Mouse (Mus musculus) liver, embryonic 12.5 days (tissue): Measurements from ENCODE around the gene Notum. TPM values are rescaled to one million over a fixed set of nuclear protein-coding genes. Genes with fewer than 3 reads are reported as not detected.
A peak's percentile ranks its signal among the peaks of the same experiment; 100 is the strongest.

ENCODE experiments used
- ATAC-seq: fragments of 200-750 bp; cut with Nextera tagmentation; 2 replicates; pipeline ENCODE4 v1.8.0; 2017; ENCODE audit warnings: moderate number of reproducible peaks, mild to moderate bottlenecking, moderate library complexity
- H3K27ac ChIP-seq: fragments of 300-500 bp; sonication (generic); 2 replicates; pipeline ENCODE4 v1.5.1; 2016; ENCODE audit warnings: mild to moderate bottlenecking
- H3K27me3 ChIP-seq: fragments of 300-500 bp; sonication (generic); replicated peaks from 2 replicates; pipeline ENCODE4 v1.6.1; 2016; ENCODE audit warnings: mild to moderate bottlenecking, moderate library complexity
- H3K36me3 ChIP-seq: fragments of 300-500 bp; sonication (generic); 2 replicates; pipeline ENCODE4 v1.6.1; 2016; ENCODE audit warnings: mild to moderate bottlenecking, moderate library complexity
- H3K4me1 ChIP-seq: fragments of 300-500 bp; sonication (generic); 2 replicates; pipeline ENCODE4 v1.6.1; 2016
- H3K4me2 ChIP-seq: fragments of 300-500 bp; sonication (generic); 2 replicates; pipeline ENCODE4 v1.6.1; 2016; ENCODE audit warnings: mild to moderate bottlenecking, moderate library complexity
- H3K4me3 ChIP-seq: fragments of 300-500 bp; sonication (generic); 2 replicates; pipeline ENCODE4 v1.5.1; 2016; ENCODE audit warnings: mild to moderate bottlenecking, moderate library complexity
- H3K9ac ChIP-seq: fragments of 300-500 bp; sonication (generic); 2 replicates; pipeline ENCODE4 v1.6.1; 2016; ENCODE audit warnings: mild to moderate bottlenecking, moderate library complexity
- H3K9me3 ChIP-seq: fragments of 300-500 bp; sonication (generic); replicated peaks from 2 replicates; pipeline ENCODE4 v1.6.1; 2016; ENCODE audit warnings: mild to moderate bottlenecking, moderate library complexity
- WGBS: fragments of 180-500 bp; shearing (Covaris S2); methylation state at CpG from one replicate; pipeline ENCODE4 v1.1.7; 2016; ENCODE audit not compliant: insufficient replicate concordance; 5-methylcytosine and 5-hydroxymethylcytosine counted together
- polyA plus RNA-seq: library from polyadenylated mRNA; unstranded; fragments of >200 nt; fragmentation: Nextera tagmentation; extraction: Ambion mirVana; gene quantifications from 2 replicates; pipeline ENCODE4 v1.2.1, GENCODE M21; 2016

Notum gene
- polyA plus RNA-seq, 1 experiment from 2014 or later: 0.31 TPM

- Histone ChIP-seq H3K4me1 (peaks cover 62% of the 10 kb centered on the region), H3K4me2 (no peak overlapping the region), H3K36me3 (peaks cover 79% of the 10 kb centered on the region), H3K27me3 (no peaks in the 10 kb centered on the region), H3K9ac (0 out of 2 replicates have a peak overlapping the region, but pooled peaks have one; percentile 12), H3K9me3 (no peaks in the 10 kb centered on the region), H3K4me3 (no peak overlapping the region), H3K27ac (no peak overlapping the region)
- no peak for ATAC-seq
- WGBS: 87% methylated on average over 6 of the region's 6 CpGs
Observed at GRCm38 (mm10) chr11:120622805-120623204, 38.2 kb downstream of the Notum start.

- Histone ChIP-seq H3K4me1 (peaks cover 57% of the 10 kb centered on the region), H3K9me3 (no peaks in the 10 kb centered on the region), H3K4me3 (no peak overlapping the region), H3K9ac (no peak overlapping the region), H3K27ac (no peak overlapping the region; the same call in 1 of the 2 replicates), H3K27me3 (no peaks in the 10 kb centered on the region), H3K36me3 (peaks cover 66% of the 10 kb centered on the region), H3K4me2 (no peak overlapping the region)
- WGBS: 91% methylated on average over 14 of the region's 14 CpGs
- no peak for ATAC-seq
Observed at GRCm38 (mm10) chr11:120620195-120620594, 40.8 kb downstream of the Notum start.

GRCm38 (mm10) chr11:120618619-120619535 lies 42.1 kb downstream of the Notum start:
- peaks cover 52% of the 10 kb centered on the region for H3K4me1 ChIP-seq
- H3K27ac ChIP-seq: peak overlapping the region; percentile 83
- no peak overlapping the region for H3K4me3 ChIP-seq
- 0 out of 2 replicates have a peak overlapping the region, but pooled peaks have one; percentile 81 for H3K9ac ChIP-seq
- no peak for ATAC-seq
- H3K27me3 ChIP-seq: no peaks in the 10 kb centered on the region
- WGBS: 89% methylated on average over 25 of the region's 25 CpGs
- H3K4me2 ChIP-seq: peak overlapping the region; percentile 77
- H3K36me3 ChIP-seq: peaks cover 78% of the 10 kb centered on the region
- H3K9me3 ChIP-seq: no peaks in the 10 kb centered on the region

GRCm38 (mm10) chr11:120617519-120618112 lies 43.4 kb downstream of the Notum start, which contains the start of gene Pcyt2:
Gene Pcyt2, minus strand, starts transcription at chr11:120617936.
- Histone ChIP-seq H3K9me3 (no peaks in the 10 kb centered on the region), H3K4me2 (peak within 1 kb of the TSS; percentile 77), H3K4me1 (peaks cover 40% of the 10 kb centered on the region), H3K4me3 (peak within 1 kb of the TSS; percentile 72), H3K27me3 (no peaks in the 10 kb centered on the region), H3K9ac (peak within 1 kb of the TSS; percentile 81), H3K36me3 (peaks cover 79% of the 10 kb centered on the region), H3K27ac (peak within 1 kb of the TSS; percentile 83)
- WGBS: under 1% methylated on average over 56 of the region's 56 CpGs
- peak; percentile 93 for ATAC-seq

GRCm38 (mm10) chr11:120616617-120617294 lies 44.2 kb downstream of the Notum start:
- ATAC-seq: peak; percentile 33
- peak overlapping the region; percentile 72 for H3K4me3 ChIP-seq
- peak overlapping the region; percentile 77 for H3K4me2 ChIP-seq
- peak overlapping the region; percentile 81 for H3K9ac ChIP-seq
- H3K9me3 ChIP-seq: no peaks in the 10 kb centered on the region
- 31% methylated on average over 4 of the region's 4 CpGs for WGBS
- H3K27ac ChIP-seq: peak overlapping the region; percentile 83
- peaks cover 79% of the 10 kb centered on the region for H3K36me3 ChIP-seq
- peaks cover 39% of the 10 kb centered on the region for H3K4me1 ChIP-seq
- H3K27me3 ChIP-seq: no peaks in the 10 kb centered on the region

- no peaks in the 10 kb centered on the region for H3K9me3 ChIP-seq
- H3K4me2 ChIP-seq: peak overlapping the region; percentile 77
- ATAC-seq: no peak
- H3K36me3 ChIP-seq: peaks cover 79% of the 10 kb centered on the region
- H3K4me3 ChIP-seq: no peak overlapping the region
- H3K27ac ChIP-seq: peak overlapping the region; percentile 55
- H3K27me3 ChIP-seq: no peaks in the 10 kb centered on the region
- peaks cover 39% of the 10 kb centered on the region for H3K4me1 ChIP-seq
- 84% methylated on average over 11 of the region's 11 CpGs for WGBS
- H3K9ac ChIP-seq: peak overlapping the region; percentile 40; the same call in 1 of the 2 replicates
Observed at GRCm38 (mm10) chr11:120615606-120616203, 45.3 kb downstream of the Notum start.

- Histone ChIP-seq H3K27me3 (no peaks in the 10 kb centered on the region), H3K27ac (no peak overlapping the region), H3K36me3 (peaks cover 79% of the 10 kb centered on the region), H3K9me3 (no peaks in the 10 kb centered on the region), H3K9ac (no peak overlapping the region), H3K4me2 (0 out of 2 replicates have a peak overlapping the region, but pooled peaks have one; percentile 77), H3K4me3 (no peak overlapping the region), H3K4me1 (peaks cover 39% of the 10 kb centered on the region)
- no peak for ATAC-seq
- WGBS: 91% methylated on average over 6 of the region's 6 CpGs
Observed at GRCm38 (mm10) chr11:120615167-120615566, 45.8 kb downstream of the Notum start.

- 84% methylated on average over 8 of the region's 8 CpGs for WGBS
- Histone ChIP-seq H3K9me3 (no peaks in the 10 kb centered on the region), H3K27ac (no peak overlapping the region), H3K36me3 (peaks cover 76% of the 10 kb centered on the region), H3K4me3 (no peak overlapping the region), H3K4me2 (no peak overlapping the region), H3K27me3 (peaks cover 6% of the 10 kb centered on the region; the same call in 1 of the 2 replicates), H3K9ac (no peak overlapping the region), H3K4me1 (peaks cover 47% of the 10 kb centered on the region)
- no peak for ATAC-seq
Observed at GRCm38 (mm10) chr11:120613976-120614375, 47.0 kb downstream of the Notum start.

GRCm38 (mm10) chr11:120613481-120613972 lies 47.4 kb downstream of the Notum start:
- Histone ChIP-seq H3K4me2 (no peak overlapping the region), H3K27ac (no peak overlapping the region), H3K4me3 (no peak overlapping the region), H3K9ac (no peak overlapping the region), H3K36me3 (peaks cover 71% of the 10 kb centered on the region), H3K9me3 (no peaks in the 10 kb centered on the region), H3K4me1 (peaks cover 47% of the 10 kb centered on the region), H3K27me3 (peaks cover 10% of the 10 kb centered on the region)
- no peak for ATAC-seq
- WGBS: 87% methylated on average over 10 of the region's 10 CpGs

GRCm38 (mm10) chr11:120612763-120613162 lies 48.2 kb downstream of the Notum start:
- no peak for ATAC-seq

GRCm38 (mm10) chr11:120610477-120611046 lies 50.4 kb downstream of the Notum start:
- Histone ChIP-seq H3K36me3 (peaks cover 77% of the 10 kb centered on the region), H3K9ac (no peak overlapping the region), H3K9me3 (no peaks in the 10 kb centered on the region), H3K4me2 (no peak overlapping the region), H3K4me3 (no peak overlapping the region), H3K4me1 (peaks cover 41% of the 10 kb centered on the region), H3K27ac (no peak overlapping the region), H3K27me3 (peaks cover 22% of the 10 kb centered on the region)
- ATAC-seq: no peak
- 76% methylated on average over 9 of the region's 9 CpGs for WGBS

More at GRCm38 (mm10) chr11:120612763-120613162, 48.2 kb downstream of the Notum start:
- Histone ChIP-seq H3K9ac (no peak overlapping the region), H3K27ac (no peak overlapping the region), H3K27me3 (peaks cover 18% of the 10 kb centered on the region), H3K4me1 (peaks cover 47% of the 10 kb centered on the region), H3K4me2 (no peak overlapping the region), H3K4me3 (no peak overlapping the region), H3K9me3 (no peaks in the 10 kb centered on the region), H3K36me3 (peaks cover 65% of the 10 kb centered on the region)
- WGBS: 35% methylated on average over 6 of the region's 6 CpGs
